Mouse (Mus musculus) G1E (cell line): ENCODE measurements around the gene Il34.

Experiments used
- CTCF ChIP-seq: IDR thresholded peaks from 2 replicates; pipeline ENCODE4 v1.5.1; 2012; ENCODE audit warnings: low read depth, low read length, inconsistent platforms, mixed read lengths
- GATA1 ChIP-seq: IDR thresholded peaks from 2 replicates; pipeline ENCODE4 v1.6.1; 2012; ENCODE audit warnings: borderline replicate concordance, low read length, inconsistent platforms, mixed read lengths
- POLR2AphosphoS5 ChIP-seq: IDR thresholded peaks from 2 replicates; pipeline ENCODE4 v1.6.1; 2012; ENCODE audit warnings: low read depth, low read length, inconsistent platforms; ENCODE audit not compliant: insufficient replicate concordance
- TAL1 ChIP-seq: conservative IDR thresholded peaks from 2 replicates; pipeline ENCODE4 v1.6.1; 2012; ENCODE audit warnings: low read depth, low read length, inconsistent platforms, mixed read lengths

- TF ChIP-seq CTCF: no peak
- TF ChIP-seq GATA1: no peak
- TF ChIP-seq TAL1: no peak
- no peak for TF ChIP-seq POLR2AphosphoS5
Observed at GRCm38 (mm10) chr8:110754713-110755112, 51.0 kb downstream of the Il34 start.
